Mouse (Mus musculus): ENCODE measurements at regions not wholly inside any gene's neighbourhood (a gene's known extent, or its start where the extent isn't known, plus 50 kb on each side); places are given as distances from the start of the nearest gene placed in this dataset.

DNA sequence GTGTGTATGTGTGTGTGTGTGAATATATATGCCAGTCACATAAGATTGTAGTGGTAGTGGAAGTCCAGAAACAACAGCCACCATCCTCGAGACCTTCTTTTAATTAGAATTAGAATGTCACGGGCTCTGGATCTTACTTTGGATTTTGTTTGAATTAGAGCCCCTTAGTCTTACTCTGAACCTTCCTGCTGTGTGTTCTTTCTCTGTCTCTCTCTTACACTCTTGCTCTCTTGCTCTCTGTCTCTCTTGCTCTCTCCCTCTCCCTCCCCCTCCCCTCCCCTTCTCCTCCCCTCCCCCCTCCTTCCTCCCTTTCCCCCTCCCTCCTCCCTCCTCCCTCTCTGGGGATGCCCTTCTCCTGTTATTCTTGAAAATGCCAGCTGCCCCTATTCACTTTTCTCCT, 53.1 kb upstream of the Mdm1 start:
- no peaks in the 10 kb centered on the region for H3K27me3 ChIP-seq (ENCODE audit: control insufficient read depth, insufficient read depth, low read length)
- no peaks in the 10 kb centered on the region for H3K36me3 ChIP-seq (ENCODE audit: control insufficient read depth, insufficient read depth, low read length)
- ATAC-seq (ENCODE audit: low FRiP score) (peak; percentile 22; the same call in 1 of the 2 replicates), DNase-seq (ENCODE audit: low spot score, missing footprints) (no peak)
- no peak overlapping the region for H3K27ac ChIP-seq (ENCODE audit: low read depth, low read length)
- WGBS: 28% methylated on average over 2 of the region's 2 CpGs
- H3K4me3 ChIP-seq (ENCODE audit: low read depth, low read length): no peak overlapping the region
- H3K4me2 ChIP-seq: no peak overlapping the region
- no peaks in the 10 kb centered on the region for H3K9me3 ChIP-seq (ENCODE audit: control insufficient read depth, low read length)
- no peak overlapping the region; the same call in 1 of the 2 replicates for H3K9ac ChIP-seq (ENCODE audit: low read length)
- peaks cover 6% of the 10 kb centered on the region; the same call in 1 of the 2 replicates for H3K4me1 ChIP-seq (ENCODE audit: control insufficient read depth, insufficient read depth, low read length)

DNA sequence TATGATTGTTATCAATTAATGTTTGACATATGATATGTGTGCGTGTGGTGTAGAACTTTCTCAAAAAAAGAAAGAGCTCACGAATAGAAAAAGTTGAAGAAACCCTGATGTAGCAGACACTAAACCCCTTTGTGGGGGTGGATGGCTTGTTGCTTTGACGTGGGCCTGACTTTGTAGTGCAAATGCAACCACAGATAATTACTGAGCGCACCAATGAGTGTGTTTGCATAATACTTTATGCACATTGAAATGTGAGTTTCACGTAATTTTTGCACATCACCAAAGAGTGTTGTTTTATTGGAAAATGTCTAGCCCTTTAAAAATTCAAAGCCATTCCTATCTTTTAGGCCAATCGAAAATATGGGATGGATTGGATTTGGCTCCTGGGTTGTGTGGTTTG, 51.7 kb upstream of the Mdm1 start:
- Histone ChIP-seq H3K4me3 (ENCODE audit: low read depth, low read length) (no peak overlapping the region), H3K27me3 (ENCODE audit: control insufficient read depth, insufficient read depth, low read length) (no peaks in the 10 kb centered on the region), H3K36me3 (ENCODE audit: control insufficient read depth, insufficient read depth, low read length) (no peaks in the 10 kb centered on the region), H3K4me2 (no peak overlapping the region), H3K4me1 (ENCODE audit: control insufficient read depth, insufficient read depth, low read length) (peaks cover 6% of the 10 kb centered on the region; the same call in 1 of the 2 replicates), H3K9me3 (ENCODE audit: control insufficient read depth, low read length) (no peaks in the 10 kb centered on the region), H3K27ac (ENCODE audit: low read depth, low read length) (no peak overlapping the region), H3K9ac (ENCODE audit: low read length) (no peak overlapping the region)
- ATAC-seq (ENCODE audit: low FRiP score): no peak
- peak; percentile 71 for DNase-seq (ENCODE audit: low spot score, missing footprints)
- WGBS: 90% methylated on average over 6 of the region's 6 CpGs

DNA sequence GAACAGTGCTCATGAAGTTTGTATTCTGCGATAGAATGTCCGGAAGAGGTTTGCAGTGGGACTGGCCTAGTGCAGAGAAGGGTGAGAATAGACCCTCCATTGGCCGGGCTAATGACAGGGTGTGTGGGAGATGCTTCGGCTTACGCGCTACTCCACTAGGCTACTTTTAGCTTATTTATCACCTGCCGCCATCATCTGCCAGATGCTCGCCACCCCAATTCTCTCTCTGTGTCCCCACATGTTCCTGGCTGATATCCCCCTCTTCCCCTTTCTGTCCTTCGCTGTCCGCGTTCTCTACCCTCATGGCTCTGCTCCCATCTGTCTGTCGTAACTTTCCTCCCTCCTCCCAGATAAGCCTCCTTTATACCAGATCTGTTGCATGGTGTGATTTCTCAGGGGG, 50.1 kb upstream of the Mdm1 start:
- Histone ChIP-seq H3K27ac (ENCODE audit: low read depth, low read length) (no peak overlapping the region), H3K36me3 (ENCODE audit: control insufficient read depth, insufficient read depth, low read length) (no peaks in the 10 kb centered on the region), H3K4me2 (no peak overlapping the region), H3K27me3 (ENCODE audit: control insufficient read depth, insufficient read depth, low read length) (no peaks in the 10 kb centered on the region), H3K9me3 (ENCODE audit: control insufficient read depth, low read length) (no peaks in the 10 kb centered on the region), H3K4me1 (ENCODE audit: control insufficient read depth, insufficient read depth, low read length) (peaks cover 6% of the 10 kb centered on the region; the same call in 1 of the 2 replicates), H3K9ac (ENCODE audit: low read length) (no peak overlapping the region), H3K4me3 (ENCODE audit: low read depth, low read length) (no peak overlapping the region)
- ATAC-seq (ENCODE audit: low FRiP score): no peak
- WGBS: 90% methylated on average over 12 of the region's 12 CpGs
- peak; percentile 37 for DNase-seq (ENCODE audit: low spot score, missing footprints)
